Mouse (Mus musculus) erythroblast, embryonic 14.5 days (primary cell): ENCODE measurements around the gene Hoxb7.

Source experiments
- GATA1 ChIP-seq: IDR thresholded peaks from 2 replicates; pipeline ENCODE4 v1.6.1; 2012; ENCODE audit warnings: low read length, inconsistent platforms, mixed read lengths
- TAL1 ChIP-seq: IDR thresholded peaks from 3 replicates; pipeline ENCODE4 v1.6.1; 2012; ENCODE audit warnings: low read length, inconsistent platforms, mixed read lengths

DNA sequence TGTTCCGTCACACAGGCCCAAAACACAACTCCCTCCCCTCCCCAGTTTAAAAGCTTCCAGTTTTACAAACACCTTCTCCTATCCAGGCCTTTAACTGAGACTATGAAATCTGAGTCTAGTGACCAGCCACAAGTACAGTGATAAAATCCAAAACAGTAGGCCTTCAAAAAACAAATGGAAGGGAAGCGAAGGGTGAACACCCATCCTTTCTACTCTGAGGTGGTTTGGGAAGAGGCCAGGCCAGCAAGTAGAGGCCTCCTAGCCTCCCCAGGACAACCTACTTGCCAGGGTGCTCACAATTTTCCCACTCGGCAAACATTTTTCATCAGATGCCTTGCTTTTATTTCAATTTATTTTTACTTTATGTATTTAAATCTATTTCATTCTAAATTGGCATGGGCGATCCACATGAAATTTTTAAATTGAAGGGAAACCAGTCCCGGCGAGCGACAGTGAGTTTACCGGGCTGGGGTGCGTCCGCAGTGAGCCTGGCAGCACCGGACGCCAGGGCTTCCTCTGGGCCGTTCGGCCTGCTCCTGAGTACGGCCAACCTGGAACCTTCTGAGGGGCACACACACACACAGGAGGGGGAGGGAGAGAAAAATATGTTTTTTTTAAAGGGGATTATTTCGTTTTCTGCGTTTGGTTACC, 4.4 kb downstream of the Hoxb7 start:
- no peak for TF ChIP-seq GATA1
- no peak for TF ChIP-seq TAL1
